Mouse (Mus musculus) kidney, adult 2 months (tissue): ENCODE measurements around the gene Aldoart1. TPM values are rescaled to one million over a fixed set of nuclear protein-coding genes. Genes with fewer than 3 reads are reported as not detected.

Experiments
- DNase-seq: peaks from one replicate; pipeline ENCODE4 v3.0.0; 2021
- H3K27ac ChIP-seq: fragments of 200-500 bp; 2 replicates; pipeline ENCODE4 v1.5.1; 2012; ENCODE audit warnings: low read depth, low read length, control low read depth, inconsistent platforms; ENCODE audit not compliant: insufficient read depth
- H3K27me3 ChIP-seq: fragments of 200-500 bp; replicated peaks from 2 replicates; pipeline ENCODE4 v1.6.1; 2012; ENCODE audit warnings: mild to moderate bottlenecking, moderate library complexity, low read length, inconsistent platforms; ENCODE audit not compliant: control insufficient read depth, insufficient read depth
- H3K36me3 ChIP-seq: fragments of 200-500 bp; 2 replicates; pipeline ENCODE4 v1.6.1; 2012; ENCODE audit warnings: mild to moderate bottlenecking, moderate library complexity, low read length, inconsistent platforms; ENCODE audit not compliant: control insufficient read depth, insufficient read depth
- H3K4me1 ChIP-seq: fragments of 200-500 bp; 2 replicates; pipeline ENCODE4 v1.6.1; 2011; ENCODE audit warnings: low read length; ENCODE audit not compliant: control insufficient read depth, insufficient read depth
- H3K4me3 ChIP-seq: fragments of 200-500 bp; 2 replicates; pipeline ENCODE4 v1.5.1; 2011; ENCODE audit warnings: mild to moderate bottlenecking, low read depth, low read length, control low read depth; ENCODE audit not compliant: insufficient read depth
- CTCF ChIP-seq: fragments of 200-500 bp; conservative IDR thresholded peaks from 2 replicates; pipeline ENCODE4 v1.5.1; 2011; ENCODE audit warnings: low read depth, mild to moderate bottlenecking, control low read depth, low read length, moderate library complexity, mixed read lengths; ENCODE audit not compliant: insufficient read depth, insufficient read length
- WGBS: fragments of 180-500 bp; shearing (Covaris S2); methylation state at CpG from one replicate; pipeline ENCODE4 v1.1.7; 2018; 5-methylcytosine and 5-hydroxymethylcytosine counted together
- polyA plus RNA-seq: library from polyadenylated mRNA; depleted of rRNA; stranded (reverse); fragments of >200 nt; gene quantifications from 2 replicates; pipeline ENCODE4 v1.2.3, GENCODE M21; 2012

Aldoart1 gene
- polyA plus RNA-seq, 1 experiment: 0.16 TPM

- Histone ChIP-seq H3K4me1 (no peaks in the 10 kb centered on the region), H3K36me3 (no peaks in the 10 kb centered on the region), H3K27me3 (no peaks in the 10 kb centered on the region), H3K4me3 (no peak overlapping the region), H3K27ac (no peak overlapping the region)
- DNase-seq: no peak
- WGBS: 90% methylated on average over 1 of the region's 1 CpGs
- TF ChIP-seq CTCF: no peak
These were observed 51.6 kb downstream of the Aldoart1 start for GRCm38 (mm10) chr4:72800816-72801215.
